Mouse (Mus musculus) activated CD4-positive, CD25-positive, alpha-beta regulatory T cell (primary cell): ENCODE results near the gene Bid. TPM values are rescaled to one million over a fixed set of nuclear protein-coding genes. Genes with fewer than 3 reads are reported as not detected.

ENCODE experiments used
- polyA plus RNA-seq, 2 experiments: library from polyadenylated mRNA; unstranded; fragments of 100-300 nt; shearing (Covaris generic); gene quantifications; one replicate each; pipeline ENCODE4 v1.2.1; 2017

Bid gene
- polyA plus RNA-seq, result 10 to 100 TPM; 42.1 to 65.6 TPM

DNA sequence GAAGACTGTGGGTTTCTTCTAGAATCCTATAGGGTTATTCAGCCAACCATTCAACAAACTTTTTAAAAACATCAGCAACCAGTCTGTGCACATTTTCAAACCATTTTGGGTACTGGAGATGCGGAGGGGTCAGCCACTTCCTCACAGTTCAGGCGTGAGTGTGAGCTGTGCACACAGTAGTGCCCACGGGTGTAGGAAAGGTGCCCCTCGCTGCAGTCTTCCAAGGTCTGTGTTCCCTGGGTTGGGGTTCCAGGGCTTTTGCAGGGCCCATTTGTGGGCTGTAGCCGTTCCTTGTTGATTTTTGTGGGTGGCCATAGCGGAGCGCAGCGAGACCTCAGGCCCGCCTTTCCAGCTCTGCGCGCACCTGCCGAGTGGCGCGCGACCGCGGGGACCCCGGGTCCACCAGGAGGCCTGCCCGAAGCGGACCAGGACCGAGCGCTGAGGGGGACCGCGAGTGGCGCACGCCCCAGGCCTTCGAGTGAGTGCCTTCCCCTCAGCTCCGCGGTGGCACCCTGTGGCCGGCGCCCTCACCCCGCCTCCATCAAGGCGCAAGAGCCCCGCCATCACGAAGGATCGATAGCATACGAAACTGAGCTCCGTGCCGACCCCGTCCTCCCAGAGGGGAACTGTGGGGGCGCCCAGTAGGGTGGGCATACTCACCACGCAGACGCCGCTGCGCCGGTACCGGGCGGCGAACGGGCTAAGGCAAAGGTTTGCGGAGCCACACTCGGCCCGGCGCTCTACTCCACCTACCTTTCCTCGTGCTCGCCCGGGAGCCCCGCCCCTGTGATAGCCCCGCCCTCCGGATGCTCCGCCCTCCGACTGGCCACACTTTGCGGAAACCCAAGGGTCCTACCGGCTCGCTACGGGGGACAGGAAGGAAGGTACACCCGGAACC is at the start of gene Bid:
TSS of gene Bid (minus strand) at position 780 of the 898 bp plus-strand sequence.

Other genes starting within 250 kb of the Bid start
- gene Slc25a18, start 143.3 kb downstream of the Bid start, polyA plus RNA-seq, result not detected
- gene Atp6v1e1, start 94.1 kb downstream of the Bid start, polyA plus RNA-seq, result 100 to 1,000 TPM; 159 to 167 TPM
- 10 to 100 TPM; 19.8 to 21.2 TPM for gene Bcl2l13, start 80.6 kb downstream of the Bid start, polyA plus RNA-seq
- gene Mical3, start 214.1 kb upstream of the Bid start, polyA plus RNA-seq, result 1 to 10 TPM; 7.8 to 9.2 TPM